Mouse (Mus musculus) layer of hippocampus, postnatal 36 days (tissue): ENCODE data around the gene Aggf1. TPM values are rescaled to one million over a fixed set of nuclear protein-coding genes. Genes with fewer than 3 reads are reported as not detected.
A peak's percentile ranks its signal among the peaks of the same experiment; 100 is the strongest.
"Not testable (repeated sequence)": the region's sequence is repeated elsewhere in the genome, so short reads cannot be mapped to it uniquely, and the experiment has no call there.

Experiments used
- DNase-seq, 2 experiments: peaks; one replicate each; pipeline ENCODE4 v3.0.0; 2022
- total RNA-seq, 2 experiments: library from RNA; stranded (reverse); gene quantifications; 2 replicates each; pipeline ENCODE4 v1.2.3; 2021

Gene Aggf1
- 10 to 100 TPM; 49.3 to 49.7 TPM for total RNA-seq

DNA sequence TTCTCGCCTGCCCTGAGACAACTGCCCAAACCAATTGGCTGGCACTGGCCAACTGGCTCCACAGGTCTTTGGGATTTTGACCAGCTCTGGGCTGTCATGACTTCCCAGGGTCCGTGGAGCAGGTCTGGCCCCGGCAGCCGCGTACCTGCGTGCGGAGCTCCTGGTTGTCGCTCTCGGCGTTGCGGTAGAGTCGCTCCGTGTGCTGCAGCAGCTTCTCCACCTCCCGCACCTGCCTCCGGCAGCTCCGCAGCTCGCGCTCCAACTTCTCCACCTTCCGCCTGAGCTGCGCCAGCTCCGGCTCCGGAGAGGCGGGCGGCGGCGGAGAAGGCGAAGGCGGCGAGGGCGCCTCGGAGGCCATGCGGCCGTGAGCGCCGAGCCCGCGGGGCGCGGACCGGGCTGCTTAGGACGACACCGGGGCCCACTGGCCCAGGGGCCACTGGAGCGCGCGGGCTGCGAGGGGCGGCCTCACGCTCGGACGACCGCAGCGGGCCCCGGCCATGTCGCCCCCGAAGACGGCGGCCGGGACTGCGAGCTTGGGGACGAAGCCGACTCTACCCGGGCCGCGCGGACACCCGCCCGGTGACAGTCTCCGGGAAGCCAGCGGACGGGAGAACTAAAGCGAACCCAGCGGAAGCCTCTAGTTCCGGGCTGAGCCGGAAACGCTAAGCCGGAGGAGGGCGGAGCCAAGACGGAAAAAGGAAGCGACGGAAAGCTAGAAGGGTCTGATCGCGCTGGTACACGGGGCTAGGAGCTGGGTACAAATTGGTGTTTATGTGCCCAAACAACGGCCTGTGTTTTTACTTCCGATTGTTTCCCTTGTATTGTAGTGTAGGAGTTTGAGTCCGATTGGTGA lies at the start of gene Aggf1:
Gene Aggf1 (minus strand): TSS at position 652 of the 853 bp plus-strand sequence.
- peak; percentile 91 to 93 for DNase-seq

GRCm38 (mm10) chr13:95424932-95425331 lies 49.8 kb upstream of the Aggf1 start:
- DNase-seq, result no peak

- DNase-seq, result peak in 1 of 2 experiments; percentile 24
Measured at GRCm38 (mm10) chr13:95419204-95419749, 44.1 kb upstream of the Aggf1 start.

DNA sequence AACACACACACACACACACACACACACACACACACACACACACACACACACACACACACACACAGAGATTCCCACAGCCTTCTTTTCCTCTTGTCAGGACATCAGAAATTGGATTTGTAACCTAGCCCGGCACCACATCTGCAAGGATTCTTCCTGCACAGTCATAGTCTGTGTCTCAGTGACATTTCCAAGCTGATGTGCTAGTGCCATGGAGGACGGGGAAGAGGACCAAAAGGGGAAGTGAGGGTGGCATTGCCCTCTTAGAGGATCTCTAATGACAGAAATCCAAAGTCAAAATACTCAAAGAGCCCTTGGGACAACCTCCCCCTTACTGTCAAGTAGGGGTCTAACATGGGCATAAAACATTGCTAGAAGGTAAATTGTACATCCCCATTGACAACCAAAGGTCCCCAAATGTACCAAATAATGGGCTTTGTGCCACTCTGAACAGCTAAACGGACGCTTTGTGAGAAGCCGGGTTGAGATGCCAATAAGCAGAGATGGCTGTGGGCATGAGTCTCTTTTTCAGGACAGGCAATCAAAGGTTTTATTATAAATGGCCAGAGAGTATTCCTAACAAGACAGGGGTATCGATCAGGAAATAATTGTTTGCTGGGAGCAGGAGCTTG lies 43.5 kb upstream of the Aggf1 start:
- no peak for DNase-seq

DNA sequence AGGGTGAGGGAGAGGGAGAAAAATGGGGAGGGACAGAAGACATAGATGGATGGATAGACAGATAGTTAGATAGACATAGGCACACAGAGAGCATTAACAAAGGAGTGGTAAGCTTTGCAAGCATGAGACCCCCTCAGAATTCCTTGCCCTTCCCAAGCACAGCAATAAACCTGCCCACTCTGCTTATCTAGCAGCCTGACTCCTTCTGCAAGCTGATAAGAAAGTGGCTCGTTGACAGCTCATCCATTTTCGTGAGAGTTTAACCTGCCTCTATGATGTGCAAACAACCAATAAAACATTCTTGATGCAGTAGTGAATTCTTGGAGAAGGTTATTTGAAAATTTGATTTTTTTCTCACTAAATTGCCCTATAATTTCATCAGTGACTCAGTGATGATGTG lies 37.1 kb upstream of the Aggf1 start:
- DNase-seq, result no peak

- DNase-seq, result no peak
Measured at GRCm38 (mm10) chr13:95393242-95393641, 18.1 kb upstream of the Aggf1 start.

- peak; percentile 70 to 73 for DNase-seq
Measured at GRCm38 (mm10) chr13:95389866-95390865, 15.0 kb upstream of the Aggf1 start.

GRCm38 (mm10) chr13:95388226-95388625 lies 13.1 kb upstream of the Aggf1 start:
- no peak for DNase-seq

- DNase-seq, result no peak
Measured at GRCm38 (mm10) chr13:95382418-95382817, 7.3 kb upstream of the Aggf1 start.

- DNase-seq, result no peak
Measured at GRCm38 (mm10) chr13:95378696-95379095, 3.5 kb upstream of the Aggf1 start.

DNA sequence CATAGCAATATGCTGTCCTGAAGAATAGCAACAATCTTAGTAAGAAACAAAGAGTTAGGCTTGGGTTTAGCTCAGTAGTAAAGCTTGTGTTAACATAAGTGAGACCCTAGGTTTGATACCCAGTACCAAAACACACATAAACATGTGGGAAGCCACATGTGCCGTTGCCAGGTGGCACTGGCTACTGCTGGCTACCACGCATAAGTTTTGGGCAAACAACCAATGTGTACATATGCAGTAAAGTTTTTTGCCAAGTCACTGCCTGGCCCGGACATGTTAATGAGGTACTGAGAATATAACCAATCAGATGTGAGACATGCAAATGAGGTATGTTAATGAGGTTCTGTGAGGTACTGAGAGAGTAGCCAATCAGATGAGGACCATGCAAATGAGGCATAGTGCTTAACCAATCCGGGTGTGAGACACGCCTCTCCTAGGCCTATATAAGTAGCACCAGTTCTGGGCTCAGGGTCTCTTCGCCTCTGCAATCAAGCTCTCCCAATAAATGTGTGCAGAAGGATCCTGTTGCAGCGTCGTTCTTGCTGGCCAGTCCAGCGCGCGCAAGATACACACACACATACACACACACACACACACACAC lies 1.6 kb upstream of the Aggf1 start:
- DNase-seq, result not testable (repeated sequence)

DNA sequence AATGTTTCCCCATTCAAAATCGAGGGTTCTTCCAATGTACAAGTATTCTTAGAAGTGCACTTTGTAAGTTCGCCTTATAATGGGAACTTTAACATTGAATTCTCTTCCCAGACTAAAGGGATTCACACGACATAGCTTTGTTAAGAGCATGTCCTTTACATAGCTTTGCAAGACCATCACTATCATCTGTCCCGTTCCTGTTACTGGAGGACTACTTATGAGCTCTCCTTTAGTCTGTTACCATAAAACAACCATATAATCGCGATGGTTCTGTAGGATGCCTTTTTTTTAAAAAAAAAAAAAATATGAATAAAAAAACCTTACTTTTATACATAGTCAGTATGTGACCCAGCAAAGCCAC lies 382 bp upstream of the Aggf1 start:
- no peak for DNase-seq

DNA sequence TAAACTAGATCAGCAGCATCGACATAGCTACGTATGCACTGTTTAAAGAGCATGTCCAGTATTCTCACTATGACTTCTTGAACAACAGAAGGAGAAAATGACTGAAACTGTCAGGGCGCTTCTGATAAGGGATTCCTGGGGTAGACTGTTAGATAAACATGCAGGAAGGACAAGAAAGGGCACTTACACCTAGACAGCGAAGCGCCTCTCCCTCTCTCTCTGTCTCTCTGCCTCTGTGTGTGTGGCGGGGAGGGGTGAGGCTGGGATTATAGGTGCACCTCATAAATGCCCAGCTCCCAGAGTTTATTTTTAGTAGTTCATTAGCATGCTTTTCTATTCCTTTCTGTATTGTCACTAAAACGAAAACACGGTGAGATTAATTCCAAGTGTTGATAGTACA lies 8.8 kb downstream of the Aggf1 start:
- no peak for DNase-seq

DNA sequence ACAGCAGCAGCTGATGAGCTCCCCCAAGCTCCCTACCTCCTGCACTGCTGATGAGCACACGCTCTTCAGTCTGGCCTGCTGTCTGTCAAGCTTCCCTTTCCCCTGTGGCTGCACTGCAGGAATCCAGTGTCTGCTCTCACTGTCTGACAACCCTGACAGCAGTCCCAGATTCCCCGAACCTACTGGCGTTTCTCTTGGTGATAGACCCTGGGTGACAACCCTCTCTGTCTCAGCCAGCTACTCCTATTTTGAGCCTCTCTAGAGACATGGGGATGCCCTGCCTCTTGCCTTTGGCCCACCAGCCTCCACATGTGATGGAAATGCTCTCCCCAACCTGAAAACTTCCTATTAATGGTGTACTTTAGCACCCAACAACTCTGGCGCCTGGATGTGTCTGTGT lies 11.7 kb downstream of the Aggf1 start:
- no peak for DNase-seq

DNA sequence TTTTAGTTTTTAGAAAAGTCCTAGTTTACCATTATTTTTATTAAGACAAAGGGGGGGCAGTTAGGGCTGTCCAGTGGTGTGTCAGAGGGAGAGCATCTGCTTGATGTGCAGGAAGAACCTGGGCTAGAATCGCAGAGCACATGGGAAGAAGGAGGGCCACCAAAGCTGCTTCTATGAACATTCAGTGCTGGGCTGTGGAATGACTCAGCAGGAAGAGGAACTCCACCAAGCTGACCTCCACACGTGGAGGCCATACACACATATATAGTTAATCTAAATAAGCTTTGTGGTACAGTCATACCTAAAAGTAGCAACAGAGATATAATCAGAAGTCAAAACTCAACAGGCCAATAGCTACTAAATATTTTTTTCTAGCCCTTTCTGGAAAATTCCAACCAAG lies 16.9 kb downstream of the Aggf1 start:
- no peak for DNase-seq

DNA sequence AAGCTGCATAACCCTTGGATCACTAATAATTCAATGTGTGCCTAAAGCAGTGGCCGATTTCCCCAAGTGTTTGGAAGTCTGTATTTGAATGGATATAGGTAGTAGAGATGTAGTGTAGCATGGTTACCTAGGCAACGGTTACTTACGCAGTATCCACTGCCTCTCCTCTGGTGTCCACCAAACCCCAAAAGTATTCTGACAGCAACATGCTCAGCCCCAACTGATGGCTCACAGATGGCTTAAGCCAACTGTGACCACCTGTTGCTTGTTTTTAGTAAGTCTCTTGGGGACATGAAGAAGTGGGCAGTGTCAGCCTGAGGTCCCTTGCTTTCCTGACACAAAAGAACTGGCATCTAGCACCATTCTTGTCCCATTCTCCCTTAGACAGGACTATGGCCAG lies 26.7 kb downstream of the Aggf1 start:
- no peak for DNase-seq

- peak; percentile 61 to 68 for DNase-seq
Measured at GRCm38 (mm10) chr13:95347018-95347696, 28.0 kb downstream of the Aggf1 start.

DNA sequence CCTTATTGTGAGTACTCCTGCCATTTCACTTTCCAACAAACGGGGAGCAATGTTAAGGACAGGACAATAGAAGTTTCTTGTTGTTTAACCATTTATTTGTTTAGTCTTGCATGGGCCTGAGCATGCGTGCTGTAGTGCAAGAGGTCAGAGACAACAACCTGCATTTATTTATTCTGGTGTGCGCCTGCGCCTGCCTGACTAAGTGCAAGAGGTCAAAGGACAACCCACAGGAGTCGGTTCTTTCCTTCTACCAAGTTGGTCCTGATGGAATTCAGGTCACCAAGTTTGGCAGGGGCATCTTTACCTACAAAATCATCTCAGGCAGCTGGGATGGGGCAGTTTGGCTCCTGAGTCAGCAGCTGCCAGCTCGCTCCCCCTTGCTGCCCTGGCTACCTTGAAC lies 29.3 kb downstream of the Aggf1 start:
- DNase-seq, result no peak

DNA sequence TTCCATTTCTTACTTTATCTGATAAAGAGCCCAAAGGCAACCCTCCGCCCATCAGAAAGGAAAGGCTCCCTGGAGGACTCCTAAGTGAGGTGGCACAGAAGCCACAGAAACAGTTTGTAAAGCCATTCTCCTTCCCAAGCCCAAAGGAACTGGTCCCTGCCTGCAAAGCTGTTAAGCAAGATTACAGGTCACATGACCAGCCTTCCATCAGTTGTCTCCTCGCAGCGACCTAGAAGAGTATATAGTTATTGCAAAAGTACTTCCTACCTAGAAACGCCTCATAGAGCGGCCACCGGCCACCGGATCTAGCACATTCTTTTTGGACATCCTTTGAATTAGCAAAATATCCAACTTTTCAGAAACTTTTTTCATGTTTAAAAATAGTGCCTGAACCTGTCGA lies 31.7 kb downstream of the Aggf1 start:
- DNase-seq, result no peak

- DNase-seq, result peak; percentile 9 to 29
Measured at GRCm38 (mm10) chr13:95336122-95336677, 39.0 kb downstream of the Aggf1 start.
